Mouse (Mus musculus): ENCODE data around the gene Smtnl2.

Smtnl2 gene

DNA sequence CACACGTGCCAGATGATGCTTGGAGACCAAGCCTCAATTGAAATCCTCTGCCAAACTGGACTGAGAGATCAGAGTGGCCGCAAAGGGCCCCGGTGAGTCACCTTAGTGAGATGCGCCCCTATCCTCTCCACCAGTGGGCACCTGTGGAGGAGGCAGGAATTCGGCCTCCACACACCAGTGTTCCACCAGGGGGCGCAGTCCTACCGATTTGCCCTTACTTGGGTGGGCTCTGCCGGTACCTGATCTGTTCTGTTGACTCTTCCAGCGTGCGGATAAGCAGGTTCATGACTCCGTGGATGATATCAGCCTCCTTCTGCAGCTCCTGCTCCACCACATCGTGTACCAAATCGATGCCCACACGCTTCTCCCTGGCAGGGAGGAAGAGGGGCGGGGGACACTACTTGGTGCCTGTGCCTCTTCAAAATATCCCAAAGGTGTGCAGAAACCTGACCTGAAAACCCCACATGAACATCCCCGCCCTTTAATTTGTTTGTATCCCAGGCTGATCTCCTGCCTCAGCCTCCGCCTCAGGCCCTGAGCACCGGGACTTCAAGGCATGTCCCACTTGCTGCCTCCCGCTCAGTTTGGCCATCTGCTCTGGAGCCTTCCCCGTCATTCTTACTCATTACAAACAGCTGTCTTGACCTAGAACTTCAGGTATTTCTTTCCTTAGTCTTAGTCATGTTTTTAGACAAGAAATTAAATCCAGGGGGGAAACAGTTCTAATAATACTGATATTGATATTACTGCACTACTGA, 56.4 kb downstream of the Smtnl2 start:
- 26% methylated on average over 20 of the region's 20 CpGs for WGBS

DNA sequence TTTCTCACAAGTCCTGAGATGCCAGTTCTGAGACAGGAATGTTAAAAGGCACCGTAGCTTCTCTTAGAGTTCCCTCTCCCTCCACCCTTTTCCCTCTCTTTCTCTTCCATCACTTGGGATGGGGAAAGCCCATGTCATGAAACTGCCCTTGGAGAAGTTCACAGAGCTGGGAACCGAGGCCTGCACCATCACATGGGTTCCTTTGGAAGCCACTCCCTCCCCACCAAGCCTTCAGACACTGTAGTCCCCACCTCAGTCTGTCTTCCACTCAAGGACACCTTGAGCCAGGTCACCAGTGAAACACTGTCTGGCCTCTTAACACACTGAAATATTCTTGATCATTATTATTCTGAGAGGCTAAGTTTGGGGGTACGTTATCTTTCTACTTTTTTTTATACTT, 58.3 kb downstream of the Smtnl2 start:
- 89% methylated on average over 3 of the region's 3 CpGs for WGBS

DNA sequence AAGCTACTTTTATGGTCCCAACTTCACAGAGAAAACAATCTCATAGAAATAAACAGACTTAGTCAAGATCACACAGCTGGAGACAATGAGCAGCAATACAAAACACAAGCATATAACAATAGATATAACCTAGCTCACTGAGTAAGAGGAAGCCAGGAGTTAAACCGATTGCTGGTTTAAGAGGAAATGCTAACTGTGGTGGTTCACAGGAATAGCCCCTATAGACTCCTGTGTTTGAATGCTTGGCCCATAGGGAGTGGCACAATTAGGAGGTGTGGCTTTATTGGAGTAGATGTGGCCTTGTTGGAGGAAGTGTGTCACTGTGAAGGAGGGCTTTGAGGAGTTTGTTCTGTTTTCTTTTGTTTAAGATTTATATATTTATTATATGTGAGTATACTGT, 59.2 kb downstream of the Smtnl2 start:
- WGBS, result 77% methylated on average over 1 of the region's 1 CpGs

DNA sequence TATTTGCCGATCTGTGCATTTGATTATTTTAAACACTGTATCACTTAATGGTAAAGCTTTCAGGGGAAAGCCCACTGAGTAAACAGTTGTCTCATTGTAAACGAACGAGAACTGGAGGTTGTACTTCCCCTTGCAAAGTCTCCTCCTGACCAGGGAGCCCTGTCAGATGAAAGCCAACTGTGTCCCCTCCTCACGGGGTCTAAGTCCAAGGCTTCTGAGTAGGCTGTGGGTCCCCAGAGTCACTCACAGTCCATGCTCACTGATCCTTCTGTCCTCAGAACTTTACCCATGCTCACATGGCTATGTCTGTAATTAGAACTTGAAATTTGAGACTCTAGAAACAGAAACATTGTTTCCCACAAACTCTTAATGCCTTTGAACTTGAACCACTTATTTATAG, 61.9 kb downstream of the Smtnl2 start:
- 67% methylated on average over 4 of the region's 4 CpGs for whole genome bisulfite sequencing

DNA sequence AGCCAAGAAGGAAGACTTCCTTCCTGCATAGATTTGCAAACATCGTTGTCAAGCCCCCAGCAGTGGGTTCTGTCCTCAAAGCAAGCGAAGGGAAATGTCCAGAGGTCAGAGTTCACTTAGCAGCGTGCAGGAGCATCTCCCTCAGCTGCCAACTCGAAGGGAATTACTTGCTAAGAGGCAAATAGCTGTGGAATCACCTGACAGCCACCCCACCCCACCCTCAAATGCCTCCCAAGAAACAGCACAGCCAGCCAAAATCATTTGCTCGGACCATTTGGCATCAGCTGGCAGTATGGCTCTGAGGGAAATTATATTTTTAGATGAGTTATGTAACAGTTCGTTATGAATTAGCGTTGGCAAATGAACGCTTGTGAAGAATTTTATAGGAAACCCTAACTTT, 62.5 kb downstream of the Smtnl2 start:
- WGBS, result 32% methylated on average over 8 of the region's 8 CpGs

DNA sequence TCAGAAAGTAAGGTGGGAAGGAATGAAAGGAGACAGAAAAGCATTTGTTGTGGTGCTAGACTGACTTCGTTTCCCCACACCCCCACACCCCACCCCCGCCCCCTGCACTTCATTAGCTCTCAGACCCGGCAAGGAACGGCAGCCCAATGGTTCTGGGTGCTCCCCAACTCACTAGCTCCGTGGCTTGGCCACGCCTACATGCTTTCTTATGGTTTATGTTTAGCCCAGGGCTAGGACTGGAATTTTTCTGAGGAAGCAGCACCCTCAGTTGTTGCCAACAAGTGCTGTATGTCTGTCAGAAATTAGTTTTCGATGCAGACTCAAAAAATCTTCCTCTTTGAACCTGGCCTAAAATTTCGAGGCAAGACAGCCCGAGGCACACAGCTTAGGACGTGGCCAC, 63.0 kb downstream of the Smtnl2 start:
- 38% methylated on average over 10 of the region's 10 CpGs for WGBS

DNA sequence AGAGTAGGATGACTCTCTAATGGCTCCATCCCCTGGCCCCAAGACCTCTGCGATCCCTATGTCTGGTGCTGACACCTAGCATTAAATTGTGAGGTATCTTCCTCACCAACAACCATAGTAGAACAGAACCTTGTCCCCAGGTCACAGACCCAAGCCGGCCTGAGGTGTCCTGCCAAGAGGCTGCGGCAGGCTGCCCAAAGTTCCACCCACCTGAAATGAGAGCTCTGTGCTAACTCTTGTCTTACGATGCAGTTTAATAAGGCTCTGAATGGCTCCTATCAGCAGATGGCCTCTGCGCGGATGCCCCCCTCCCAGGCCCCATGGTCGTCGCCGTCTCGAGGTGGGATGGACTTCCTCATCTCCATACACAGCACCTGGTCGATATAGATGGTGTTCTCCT, 67.0 kb downstream of the Smtnl2 start:
- 91% methylated on average over 11 of the region's 11 CpGs for WGBS

DNA sequence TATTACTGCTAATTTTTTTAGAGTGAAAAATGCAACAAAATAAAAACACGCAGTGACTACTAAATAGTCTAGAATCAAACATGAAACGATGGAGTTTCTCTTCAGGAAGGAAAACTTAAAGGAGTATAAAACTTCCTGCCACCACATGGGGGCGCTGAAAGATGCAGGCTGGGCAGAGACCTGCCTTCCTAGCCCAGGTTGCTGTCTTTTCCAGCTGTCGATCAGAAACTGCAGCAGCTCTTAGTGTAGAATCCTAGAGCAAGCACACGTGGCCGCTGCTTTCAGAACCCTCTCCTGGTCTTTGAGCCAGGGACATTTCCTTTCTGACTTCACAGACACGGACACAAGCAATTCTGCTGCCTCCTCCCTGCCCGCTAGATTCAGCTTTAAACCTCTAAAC, 67.6 kb downstream of the Smtnl2 start:
- WGBS, result 38% methylated on average over 8 of the region's 8 CpGs

DNA sequence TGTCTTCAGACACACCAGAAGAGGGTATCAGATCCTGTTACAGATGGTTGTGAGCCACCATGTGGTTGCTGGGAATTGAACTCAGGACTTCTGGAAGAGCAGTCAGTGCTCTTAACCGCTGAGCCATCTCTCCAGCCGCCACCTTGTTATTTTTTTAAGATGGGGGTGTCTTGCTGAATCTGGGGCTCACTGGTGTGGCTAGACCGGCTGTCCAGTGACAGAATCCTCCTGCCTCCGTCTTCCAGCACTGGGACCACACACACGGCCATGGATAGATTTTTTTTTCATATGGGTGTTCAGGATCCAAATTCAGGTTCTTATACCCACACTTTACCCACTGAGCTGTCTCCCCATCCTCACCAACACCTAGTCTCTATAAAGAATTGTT, 68.3 kb downstream of the Smtnl2 start:
- WGBS, result 88% methylated on average over 5 of the region's 5 CpGs

DNA sequence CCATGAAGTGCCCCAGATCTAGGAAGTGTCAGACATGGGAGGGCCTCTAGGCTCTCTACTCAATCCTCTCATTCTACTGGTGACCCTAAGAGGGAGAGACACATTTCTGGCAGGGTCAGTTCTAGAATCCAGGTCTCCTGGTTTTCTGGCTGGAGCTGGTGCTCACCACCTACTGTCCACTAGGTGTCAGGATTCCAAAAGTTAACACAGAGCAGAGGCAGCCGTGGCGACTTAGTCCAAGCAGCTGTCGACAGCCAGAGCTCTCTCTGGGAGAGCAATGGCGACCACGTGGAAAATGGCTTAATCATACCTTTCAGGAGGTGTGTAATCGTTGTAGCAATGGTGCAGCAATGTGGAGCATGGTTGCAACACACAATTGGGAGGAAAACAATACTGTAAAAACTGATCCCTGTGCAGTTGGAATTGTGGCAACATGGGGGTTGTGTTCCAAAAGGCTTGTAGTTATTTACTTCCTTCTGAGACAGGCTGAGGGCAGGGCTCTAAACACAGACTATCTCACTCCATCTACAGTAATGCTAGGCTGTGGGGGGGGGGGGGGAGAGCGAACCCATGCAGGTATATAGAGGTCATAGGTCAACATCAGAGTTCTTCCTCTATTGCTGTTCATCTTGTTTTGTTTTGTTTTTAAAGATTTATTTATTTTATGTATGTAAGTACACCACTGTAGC, 68.8 kb downstream of the Smtnl2 start:
- WGBS, result 11% methylated on average over 7 of the region's 7 CpGs

DNA sequence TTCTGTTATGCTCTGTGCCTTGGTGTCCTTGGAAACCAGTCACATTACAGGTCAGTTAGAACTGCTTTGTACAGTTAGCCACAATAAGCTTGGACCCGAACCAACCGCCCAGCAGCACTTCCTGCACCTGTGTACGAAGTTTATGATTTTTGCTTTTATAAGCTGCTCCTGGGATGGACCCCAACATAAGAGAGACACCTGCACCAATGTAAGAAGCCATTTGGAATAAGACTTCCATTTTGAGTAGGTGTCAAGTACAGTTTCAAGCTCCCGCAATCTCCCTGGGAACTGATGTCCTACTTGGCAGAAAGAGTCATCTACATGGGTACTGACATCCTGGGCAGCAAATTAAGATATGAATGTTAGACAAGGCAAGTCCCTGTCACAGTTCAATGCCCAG, 71.8 kb downstream of the Smtnl2 start:
- WGBS, result 72% methylated on average over 4 of the region's 4 CpGs

Data from cerebral cortex, adult 2 months (tissue).